Mouse (Mus musculus): ENCODE results near the gene Pik3ap1. TPM values are rescaled to one million over a fixed set of nuclear protein-coding genes. Genes with fewer than 3 reads are reported as not detected.

The Pik3ap1 gene
- total and polyA plus RNA-seq, 3 experiments = 0.12 to 0.40 TPM; not detected in 1

GRCm38 (mm10) chr19:41339020-41339836 is 45.7 kb downstream of the Pik3ap1 start:
- no peaks in the 10 kb centered on the region for H3K9me3 ChIP-seq (replicated peaks; ENCODE audit: insufficient read depth, low read length)
- H3K9ac ChIP-seq (ENCODE audit: control insufficient read depth, low read depth, low read length, poor library complexity, severe bottlenecking) = peak overlapping the region; percentile 27
- H3K36me3 ChIP-seq (ENCODE audit: control insufficient read depth in 1 of 2, insufficient read depth in 2 of 2, low read length in 2 of 2) = no peaks in the 10 kb centered on the region
- TF ChIP-seq CTCF (IDR thresholded peaks at IDR 0.05 in 2 of 3, conservative IDR thresholded peaks at IDR 0.05 in 1 of 3; ENCODE audit: control insufficient read depth in 1 of 3, insufficient read depth in 1 of 3, low read depth in 2 of 3, low read length in 3 of 3, poor library complexity in 1 of 3, severe bottlenecking in 1 of 3) (no peak), GATA1 (IDR thresholded peaks at IDR 0.05; ENCODE audit: low read depth, low read length) (0 out of 2 replicates have a peak, but pooled peaks have one; percentile 11), POLR2A (IDR thresholded peaks at IDR 0.05; ENCODE audit: control insufficient read depth in 1 of 2, insufficient read depth in 1 of 2, low read depth in 1 of 2, low read length in 2 of 2, poor library complexity in 1 of 2) (no peak), MAX (IDR thresholded peaks at IDR 0.05; ENCODE audit: low read length) (peak; percentile 81), USF1 (IDR thresholded peaks at IDR 0.05; ENCODE audit: low read depth, low read length) (peak; percentile 83), BHLHE40 (IDR thresholded peaks at IDR 0.05; ENCODE audit: borderline replicate concordance, low read depth, low read length) (peak; percentile 56; the same call in 1 of the 2 replicates)
- H3K79me2 ChIP-seq (ENCODE audit: control insufficient read depth, insufficient read depth, low read length, poor library complexity) = no peaks in the 10 kb centered on the region
- no peak overlapping the region for H3K27ac ChIP-seq (ENCODE audit: control insufficient read depth, low read depth, low read length)
- 0 out of 4 replicates have a peak, but pooled peaks cover 0 to 1% of the 10 kb centered on the region in 2 experiments for H3K27me3 ChIP-seq (ENCODE audit: control insufficient read depth in 1 of 2, insufficient read depth in 2 of 2, low read length in 2 of 2)
- H3K4me3 ChIP-seq (ENCODE audit: control insufficient read depth in 1 of 2, insufficient read depth in 1 of 2, low read depth in 2 of 2, low read length in 2 of 2) = peak overlapping the region in 1 of 2 experiments; percentile 11; a peak in 1 of 4 replicates
- peak; percentile 69 for DNase-seq (ENCODE audit: low read depth, low spot score)
- no peaks in the 10 kb centered on the region for H3K4me1 ChIP-seq (ENCODE audit: control insufficient read depth in 1 of 2, insufficient read depth in 2 of 2, low read length in 2 of 2)

- no peak overlapping the region for H3K27ac ChIP-seq (ENCODE audit: control insufficient read depth, low read depth, low read length)
- H3K79me2 ChIP-seq (ENCODE audit: control insufficient read depth, insufficient read depth, low read length, poor library complexity) = no peaks in the 10 kb centered on the region
- H3K4me3 ChIP-seq (ENCODE audit: control insufficient read depth in 1 of 2, insufficient read depth in 1 of 2, low read depth in 2 of 2, low read length in 2 of 2) = no peak overlapping the region
- 0 out of 4 replicates have a peak, but pooled peaks cover 0 to 1% of the 10 kb centered on the region in 2 experiments for H3K27me3 ChIP-seq (ENCODE audit: control insufficient read depth in 1 of 2, insufficient read depth in 2 of 2, low read length in 2 of 2)
- no peak overlapping the region for H3K9ac ChIP-seq (ENCODE audit: control insufficient read depth, low read depth, low read length, poor library complexity, severe bottlenecking)
- no peak for DNase-seq (ENCODE audit: low read depth, low spot score)
- no peaks in the 10 kb centered on the region for H3K36me3 ChIP-seq (ENCODE audit: control insufficient read depth in 1 of 2, insufficient read depth in 2 of 2, low read length in 2 of 2)
- no peaks in the 10 kb centered on the region for H3K4me1 ChIP-seq (ENCODE audit: control insufficient read depth in 1 of 2, insufficient read depth in 2 of 2, low read length in 2 of 2)
- TF ChIP-seq MAX (IDR thresholded peaks at IDR 0.05; ENCODE audit: low read length) = no peak
- no peak for TF ChIP-seq TBP (IDR thresholded peaks at IDR 0.05; ENCODE audit: low read depth, low read length)
- TF ChIP-seq USF2 (IDR thresholded peaks at IDR 0.05; ENCODE audit: borderline replicate concordance in 1 of 2, insufficient read depth in 1 of 2, low read depth in 1 of 2, low read length in 2 of 2) = no peak
- TF ChIP-seq ELF1 (IDR thresholded peaks at IDR 0.05; ENCODE audit: low read depth, low read length) = no peak
- no peak for TF ChIP-seq EP300 (IDR thresholded peaks at IDR 0.05; ENCODE audit: low read depth in 1 of 2, low read length in 2 of 2)
- no peak for TF ChIP-seq GATA1 (IDR thresholded peaks at IDR 0.05; ENCODE audit: low read depth, low read length)
- TF ChIP-seq MAZ (IDR thresholded peaks at IDR 0.05; ENCODE audit: low read depth, low read length) = no peak
- H3K9me3 ChIP-seq (replicated peaks; ENCODE audit: insufficient read depth, low read length) = no peaks in the 10 kb centered on the region
These were observed 46.5 kb downstream of the Pik3ap1 start for GRCm38 (mm10) chr19:41338379-41338778.

- no peak overlapping the region for H3K9ac ChIP-seq (ENCODE audit: control insufficient read depth, low read depth, low read length, poor library complexity, severe bottlenecking)
- no peak overlapping the region for H3K4me3 ChIP-seq (ENCODE audit: control insufficient read depth in 1 of 2, insufficient read depth in 1 of 2, low read depth in 2 of 2, low read length in 2 of 2)
- TF ChIP-seq HCFC1 (IDR thresholded peaks at IDR 0.05; ENCODE audit: low read depth, low read length) = no peak
- no peak for TF ChIP-seq ZMIZ1 (IDR thresholded peaks at IDR 0.05; ENCODE audit: low read depth, low read length)
- no peak for DNase-seq (ENCODE audit: low read depth, low spot score)
- no peak overlapping the region for H3K27ac ChIP-seq (ENCODE audit: control insufficient read depth, low read depth, low read length)
- no peaks in the 10 kb centered on the region for H3K4me1 ChIP-seq (ENCODE audit: control insufficient read depth in 1 of 2, insufficient read depth in 2 of 2, low read length in 2 of 2)
- H3K9me3 ChIP-seq (replicated peaks; ENCODE audit: insufficient read depth, low read length) = no peaks in the 10 kb centered on the region
- H3K27me3 ChIP-seq (ENCODE audit: control insufficient read depth in 1 of 2, insufficient read depth in 2 of 2, low read length in 2 of 2) = 0 out of 4 replicates have a peak, but pooled peaks cover 0 to 1% of the 10 kb centered on the region in 2 experiments
- H3K79me2 ChIP-seq (ENCODE audit: control insufficient read depth, insufficient read depth, low read length, poor library complexity) = no peaks in the 10 kb centered on the region
- H3K36me3 ChIP-seq (ENCODE audit: control insufficient read depth in 1 of 2, insufficient read depth in 2 of 2, low read length in 2 of 2) = no peaks in the 10 kb centered on the region
These were observed 49.2 kb downstream of the Pik3ap1 start for GRCm38 (mm10) chr19:41335721-41336120.
